Mouse (Mus musculus) fibroblast of lung, adult 2 months (primary cell): ENCODE measurements around the gene Ccdc60.
A peak's percentile ranks its signal among the peaks of the same experiment; 100 is the strongest.
"Not testable (repeated sequence)": the region's sequence is repeated elsewhere in the genome, so short reads cannot be mapped to it uniquely, and the experiment has no call there.

Source experiments
- DNase-seq: peaks from one replicate; pipeline ENCODE4 v3.0.0-alpha.2; 2011; ENCODE audit warnings: low read depth

Ccdc60 gene

GRCm38 (mm10) chr5:116192693-116193092, 96.1 kb downstream of the Ccdc60 start:
- DNase-seq: no peak

- no peak for DNase-seq
Observed at GRCm38 (mm10) chr5:116191596-116191995, 97.2 kb downstream of the Ccdc60 start.

GRCm38 (mm10) chr5:116189818-116190217, 99.0 kb downstream of the Ccdc60 start:
- no peak for DNase-seq

GRCm38 (mm10) chr5:116180594-116180993, 108.2 kb downstream of the Ccdc60 start:
- DNase-seq: no peak

GRCm38 (mm10) chr5:116171721-116172120, 117.1 kb downstream of the Ccdc60 start:
- no peak for DNase-seq

GRCm38 (mm10) chr5:116166965-116167364, 121.8 kb downstream of the Ccdc60 start:
- no peak for DNase-seq

GRCm38 (mm10) chr5:116165203-116165888, 123.4 kb downstream of the Ccdc60 start:
- DNase-seq: no peak

- no peak for DNase-seq
Observed at GRCm38 (mm10) chr5:116154811-116155210, 134.0 kb downstream of the Ccdc60 start.

- DNase-seq: not testable (repeated sequence)
Observed at GRCm38 (mm10) chr5:116146446-116146845, 142.3 kb downstream of the Ccdc60 start.

- DNase-seq: no peak
Observed at GRCm38 (mm10) chr5:116144711-116145110, 144.1 kb downstream of the Ccdc60 start.

GRCm38 (mm10) chr5:116140682-116141081, 148.1 kb downstream of the Ccdc60 start:
- no peak for DNase-seq

- DNase-seq: peak; percentile 46
Observed at GRCm38 (mm10) chr5:116123344-116123743, 165.4 kb downstream of the Ccdc60 start.

- no peak for DNase-seq
Observed at GRCm38 (mm10) chr5:116116567-116116966, 172.2 kb downstream of the Ccdc60 start.

GRCm38 (mm10) chr5:116116110-116116509, 172.7 kb downstream of the Ccdc60 start:
- no peak for DNase-seq

GRCm38 (mm10) chr5:116115071-116115834, 173.5 kb downstream of the Ccdc60 start:
- no peak for DNase-seq

GRCm38 (mm10) chr5:116108651-116109050, 180.1 kb downstream of the Ccdc60 start:
- DNase-seq: no peak

- no peak for DNase-seq
Observed at GRCm38 (mm10) chr5:116084231-116084630, 204.6 kb downstream of the Ccdc60 start.

GRCm38 (mm10) chr5:116083081-116083480, 205.7 kb downstream of the Ccdc60 start, which contains the start of gene Tmem233:
TSS of gene Tmem233 (minus strand) at chr5:116083244.
- DNase-seq: no peak

- DNase-seq: no peak
Observed at GRCm38 (mm10) chr5:116082241-116082900, 206.4 kb downstream of the Ccdc60 start.

- DNase-seq: no peak
Observed at GRCm38 (mm10) chr5:116081616-116082015, 207.2 kb downstream of the Ccdc60 start.

- DNase-seq: no peak
Observed at GRCm38 (mm10) chr5:116080736-116081135, 208.0 kb downstream of the Ccdc60 start.
